Mouse (Mus musculus): ENCODE measurements at regions not wholly inside any gene's neighbourhood (a gene's known extent, or its start where the extent isn't known, plus 50 kb on each side); places are given as distances from the start of the nearest gene placed in this dataset.
"Not testable (repeated sequence)": the region's sequence is repeated elsewhere in the genome, so short reads cannot be mapped to it uniquely, and the experiment has no call there.

DNA sequence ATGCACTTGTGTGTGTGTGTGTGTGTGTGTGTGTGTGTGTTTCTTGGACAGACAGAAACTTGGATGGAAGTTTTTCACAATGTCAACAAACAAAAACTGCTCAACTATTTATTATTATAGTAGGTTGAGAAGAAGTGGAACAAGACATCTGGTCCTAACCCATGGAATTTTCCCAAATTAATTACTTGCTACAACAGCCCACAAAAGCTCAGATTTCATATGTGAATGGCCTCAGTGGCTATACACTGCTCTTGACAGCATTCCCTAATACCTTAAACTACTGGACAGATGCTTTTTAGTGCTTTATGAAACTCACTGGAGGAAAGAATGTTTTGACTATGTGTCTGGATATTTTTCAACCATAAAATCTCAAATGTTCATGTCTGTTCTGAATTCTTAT is 2009.5 kb upstream of the Pcdh17 start:
- TF ChIP-seq POLR2A (IDR thresholded peaks at IDR 0.05; ENCODE audit: borderline replicate concordance, extremely low read depth, insufficient read depth, insufficient read length, poor library complexity, severe bottlenecking): no peak
- TF ChIP-seq CTCF (IDR thresholded peaks at IDR 0.05; ENCODE audit: borderline replicate concordance, extremely low read depth, insufficient read depth, insufficient read length): no peak
- no peak for DNase-seq (ENCODE audit: low read depth)

- not testable (repeated sequence) for DNase-seq (ENCODE audit: low read depth)
Measured at GRCm38 (mm10) chr14:82448856-82449255, 1994.5 kb upstream of the Pcdh17 start.

GRCm38 (mm10) chr14:82453431-82453830 is 1989.9 kb upstream of the Pcdh17 start:
- TF ChIP-seq CTCF (IDR thresholded peaks at IDR 0.05; ENCODE audit: borderline replicate concordance, extremely low read depth, insufficient read depth, insufficient read length) (no peak), POLR2A (IDR thresholded peaks at IDR 0.05; ENCODE audit: borderline replicate concordance, extremely low read depth, insufficient read depth, insufficient read length, poor library complexity, severe bottlenecking) (no peak)
- peak; percentile 12 for DNase-seq (ENCODE audit: low read depth)

- no peak for TF ChIP-seq POLR2A (IDR thresholded peaks at IDR 0.05; ENCODE audit: borderline replicate concordance, extremely low read depth, insufficient read depth, insufficient read length, poor library complexity, severe bottlenecking)
- TF ChIP-seq CTCF (IDR thresholded peaks at IDR 0.05; ENCODE audit: borderline replicate concordance, extremely low read depth, insufficient read depth, insufficient read length): no peak
- no peak for DNase-seq (ENCODE audit: low read depth)
Measured at GRCm38 (mm10) chr14:82466708-82467107, 1976.7 kb upstream of the Pcdh17 start.

Measured in brain, embryonic 14.5 days (tissue).